Mouse (Mus musculus) G1E (cell line): ENCODE results near the gene Jph3. TPM values are rescaled to one million over a fixed set of nuclear protein-coding genes. Genes with fewer than 3 reads are reported as not detected.

Experiments
- ATAC-seq: 2 replicates; pipeline ENCODE4 v1.8.0; 2016; ENCODE audit warnings: mild to moderate bottlenecking; ENCODE audit not compliant: insufficient number of reproducible peaks, poor library complexity, low FRiP score, severe bottlenecking; ENCODE audit errors: extremely low read depth
- DNase-seq: peaks from one replicate; pipeline ENCODE4 v3.0.0; 2012; ENCODE audit warnings: low spot score
- H3K27me3 ChIP-seq: 2 replicates; pipeline ENCODE4 v1.6.1; 2012; ENCODE audit warnings: mild to moderate bottlenecking, low read length, inconsistent platforms; ENCODE audit not compliant: insufficient read depth
- H3K36me3 ChIP-seq: replicated peaks from 2 replicates; pipeline ENCODE3; 2012; ENCODE audit warnings: mild to moderate bottlenecking, inconsistent platforms
- H3K4me1 ChIP-seq: 2 replicates; pipeline ENCODE4 v1.6.1; 2012; ENCODE audit warnings: low read depth, low read length, inconsistent platforms, mixed read lengths; ENCODE audit not compliant: insufficient read depth
- H3K4me3 ChIP-seq: 2 replicates; pipeline ENCODE4 v1.5.1; 2012; ENCODE audit warnings: low read depth, mild to moderate bottlenecking, inconsistent platforms, low read length, moderate library complexity, mixed read lengths
- H3K9me3 ChIP-seq: replicated peaks from 2 replicates; pipeline ENCODE4 v1.6.1; 2012; ENCODE audit warnings: inconsistent platforms
- CTCF ChIP-seq: IDR thresholded peaks from 2 replicates; pipeline ENCODE4 v1.5.1; 2012; ENCODE audit warnings: low read depth, low read length, inconsistent platforms, mixed read lengths
- GATA1 ChIP-seq: IDR thresholded peaks from 2 replicates; pipeline ENCODE4 v1.6.1; 2012; ENCODE audit warnings: borderline replicate concordance, low read length, inconsistent platforms, mixed read lengths
- GATA2 ChIP-seq: IDR thresholded peaks from 2 replicates; pipeline ENCODE4 v1.6.1; 2012; ENCODE audit warnings: low read depth, low read length, inconsistent platforms, borderline replicate concordance
- POLR2AphosphoS5 ChIP-seq: IDR thresholded peaks from 2 replicates; pipeline ENCODE4 v1.6.1; 2012; ENCODE audit warnings: low read depth, low read length, inconsistent platforms; ENCODE audit not compliant: insufficient replicate concordance
- TAL1 ChIP-seq: conservative IDR thresholded peaks from 2 replicates; pipeline ENCODE4 v1.6.1; 2012; ENCODE audit warnings: low read depth, low read length, inconsistent platforms, mixed read lengths
- polyA plus RNA-seq: library from polyadenylated mRNA; stranded (reverse); fragments of >175 nt; gene quantifications from 2 replicates; pipeline ENCODE4 v1.2.3, GENCODE M21; 2012
- total RNA-seq, 2 experiments: library from RNA; stranded (forward) in 1 of 2; stranded (reverse) in 1 of 2; fragments of 200-1000 nt in 1 of 2; fragments of >200 nt in 1 of 2; fragmentation: Nextera tagmentation in 1 of 2; gene quantifications; 2 replicates each; pipeline ENCODE4 v1.2.3; 2014 to 2017

The Jph3 gene
- total and polyA plus RNA-seq, 3 experiments: 3.3 TPM; not detected in 2

DNA sequence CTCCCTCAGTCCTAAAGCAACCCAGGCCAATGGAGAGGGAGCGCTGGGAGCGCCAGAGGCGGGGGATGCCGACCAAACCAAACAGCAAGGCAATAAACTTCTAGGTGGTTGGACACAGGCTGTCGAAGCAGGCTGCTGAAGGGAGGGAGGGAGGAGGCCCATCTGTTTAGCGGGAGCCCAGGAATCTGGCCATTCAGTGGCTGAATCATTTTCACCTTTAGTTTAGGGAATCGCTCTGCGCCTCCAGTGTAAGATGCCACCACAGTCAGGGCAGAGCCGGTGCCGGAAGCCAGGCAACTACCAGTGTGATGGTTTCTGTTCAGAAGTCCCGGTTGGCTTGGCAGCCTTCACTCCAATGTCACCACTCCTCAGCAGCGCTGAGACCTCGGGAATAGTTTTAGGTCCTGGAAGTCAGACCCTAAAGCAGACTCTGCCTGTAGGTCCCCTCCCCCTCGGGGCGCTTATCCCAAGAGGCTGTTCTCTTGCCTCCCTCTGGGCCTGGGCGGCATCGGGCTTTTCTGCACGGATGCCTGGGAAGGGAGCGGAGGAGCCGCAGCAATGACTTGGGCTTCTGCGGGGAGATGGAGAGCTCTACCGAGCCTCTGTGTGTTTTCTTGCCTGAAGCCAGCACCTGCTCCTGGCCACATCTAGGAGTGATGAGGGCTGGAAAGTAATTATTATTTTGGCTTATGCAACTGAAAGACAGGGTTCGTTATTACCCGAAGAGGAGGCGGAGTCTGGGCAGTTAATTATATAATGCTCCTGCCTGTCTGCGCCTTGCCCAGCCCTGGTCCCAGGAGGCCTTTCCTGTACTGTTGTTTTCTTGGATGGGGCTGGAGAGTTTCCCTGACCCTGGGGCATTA, 2.3 kb downstream of the Jph3 start:
- Histone ChIP-seq H3K36me3 (no peaks in the 10 kb centered on the region), H3K27me3 (peaks cover 2% of the 10 kb centered on the region; the same call in 1 of the 2 replicates), H3K4me1 (no peaks in the 10 kb centered on the region), H3K9me3 (peaks cover 62% of the 10 kb centered on the region), H3K4me3 (no peak overlapping the region)
- TF ChIP-seq GATA1 (no peak), POLR2AphosphoS5 (no peak)
- ATAC-seq: no peak
- no peak for DNase-seq

DNA sequence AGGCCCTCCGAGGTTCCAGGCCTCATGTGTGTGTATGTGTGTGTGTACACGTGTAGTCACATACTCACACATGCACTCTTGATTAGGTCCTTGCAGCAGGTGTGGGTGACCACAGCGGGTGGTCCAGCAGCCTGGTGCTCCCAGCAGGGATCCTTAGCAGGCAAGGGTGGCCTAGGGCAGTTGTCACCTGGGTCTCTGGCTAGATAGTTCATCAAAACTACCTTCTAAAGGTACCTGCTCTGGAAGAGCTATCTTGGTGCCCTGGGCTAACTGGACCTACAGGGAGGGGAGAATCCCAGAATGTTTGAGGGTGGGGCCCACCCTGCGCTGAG, 2.9 kb downstream of the Jph3 start:
- Histone ChIP-seq H3K4me1 (no peaks in the 10 kb centered on the region), H3K27me3 (peaks cover 2% of the 10 kb centered on the region; the same call in 1 of the 2 replicates), H3K9me3 (peaks cover 64% of the 10 kb centered on the region), H3K36me3 (no peaks in the 10 kb centered on the region), H3K4me3 (no peak overlapping the region)
- TF ChIP-seq TAL1: no peak
- no peak for TF ChIP-seq CTCF
- no peak for TF ChIP-seq GATA2
- no peak for DNase-seq
- ATAC-seq: no peak

DNA sequence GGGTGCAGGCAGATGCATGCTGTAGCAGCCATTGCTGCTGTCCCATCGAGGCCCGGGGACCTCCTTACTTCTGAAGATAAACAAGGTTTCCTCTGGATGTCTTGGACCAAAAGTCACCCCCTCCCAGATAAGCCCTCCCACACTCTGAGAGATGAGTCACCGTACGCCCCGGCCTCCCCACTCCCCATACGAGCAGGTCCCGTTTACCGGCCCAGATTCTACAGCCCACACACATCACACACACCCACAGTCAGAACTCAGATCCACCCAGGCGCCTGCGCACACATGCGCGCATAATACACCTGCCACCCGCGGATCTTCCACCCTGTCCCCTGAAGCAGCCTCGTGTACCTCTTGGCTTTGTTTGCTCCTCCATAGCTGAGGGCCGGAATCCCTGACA, 4.8 kb downstream of the Jph3 start:
- Histone ChIP-seq H3K4me1 (no peaks in the 10 kb centered on the region), H3K9me3 (peaks cover 62% of the 10 kb centered on the region), H3K36me3 (no peaks in the 10 kb centered on the region), H3K27me3 (no peaks in the 10 kb centered on the region; the same call in 1 of the 2 replicates), H3K4me3 (no peak overlapping the region)
- DNase-seq: no peak
- no peak for ATAC-seq
- TF ChIP-seq TAL1: no peak
- no peak for TF ChIP-seq GATA2
- no peak for TF ChIP-seq POLR2AphosphoS5
- no peak for TF ChIP-seq GATA1

DNA sequence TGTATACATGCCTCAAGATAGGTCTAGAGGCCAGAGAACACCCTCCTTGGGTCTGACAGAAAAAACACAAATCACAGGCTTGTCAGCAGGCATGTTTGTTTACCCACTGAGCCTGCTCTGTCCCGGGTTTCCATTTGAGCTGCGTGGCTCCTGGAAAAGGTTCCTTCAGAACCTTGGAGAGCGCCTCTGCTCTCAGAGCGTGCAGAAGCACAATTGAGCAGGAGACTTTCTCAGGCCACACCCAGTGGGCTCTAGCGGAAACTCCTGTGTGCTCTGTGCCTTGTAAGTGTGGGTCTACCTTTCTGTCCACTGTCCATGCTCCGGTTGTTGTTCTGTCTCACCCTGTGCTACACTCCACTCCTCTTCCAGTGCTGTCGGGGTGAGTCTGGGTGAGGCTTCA, 6.8 kb downstream of the Jph3 start:
- Histone ChIP-seq H3K36me3 (no peaks in the 10 kb centered on the region), H3K4me1 (no peaks in the 10 kb centered on the region), H3K9me3 (peaks cover 49% of the 10 kb centered on the region), H3K4me3 (no peak overlapping the region), H3K27me3 (no peaks in the 10 kb centered on the region)
- ATAC-seq: no peak
- TF ChIP-seq GATA2 (no peak), CTCF (no peak), GATA1 (no peak), POLR2AphosphoS5 (no peak), TAL1 (no peak)
- DNase-seq: no peak

DNA sequence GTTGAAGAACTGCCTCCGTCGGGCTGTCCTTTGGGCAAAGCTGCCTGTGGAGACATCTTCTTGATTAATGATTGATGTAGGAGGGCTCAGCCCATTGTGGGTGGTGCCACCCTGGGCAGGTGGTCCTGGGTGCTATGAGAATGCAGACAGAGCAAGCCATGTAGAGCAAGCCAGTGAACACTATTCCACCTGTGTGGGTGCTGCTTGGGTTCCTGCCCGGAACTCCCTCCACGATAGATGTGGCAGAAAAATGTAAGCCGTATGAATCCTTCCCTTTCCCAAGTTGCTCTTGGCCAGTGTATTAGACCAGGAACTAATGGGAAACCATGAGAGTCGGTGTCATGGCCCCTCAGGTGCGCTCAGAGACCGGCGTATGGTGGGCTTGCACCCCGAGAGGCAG, 11.3 kb downstream of the Jph3 start:
- no peak for TF ChIP-seq GATA2
- TF ChIP-seq TAL1: no peak
- no peak for TF ChIP-seq CTCF
- TF ChIP-seq GATA1: no peak
- TF ChIP-seq POLR2AphosphoS5: no peak
- no peak for ATAC-seq
- no peaks in the 10 kb centered on the region for H3K27me3 ChIP-seq

DNA sequence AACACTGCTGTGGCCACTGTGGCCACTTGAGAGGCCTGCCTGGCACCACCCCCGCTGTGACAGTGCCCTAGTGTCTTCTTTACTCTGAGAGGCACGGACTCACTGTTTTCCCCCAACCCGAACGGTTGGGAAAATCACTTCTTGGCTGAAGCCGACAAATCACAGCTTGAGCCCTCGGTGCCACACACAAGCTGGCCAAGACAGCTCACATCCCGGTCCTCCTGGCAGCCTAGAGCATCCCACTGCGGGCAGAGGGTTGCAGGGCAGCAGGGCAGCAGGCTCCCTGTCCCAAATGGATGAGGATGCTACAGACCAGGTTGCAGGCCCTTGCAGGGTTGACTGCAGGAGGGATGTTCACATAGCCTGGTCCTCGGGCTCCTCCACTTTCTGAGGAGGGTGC, 20.1 kb downstream of the Jph3 start:
- TF ChIP-seq CTCF (no peak), TAL1 (no peak), POLR2AphosphoS5 (no peak), GATA1 (no peak), GATA2 (no peak)
- H3K36me3 ChIP-seq: no peaks in the 10 kb centered on the region
- H3K9me3 ChIP-seq: peaks cover 28% of the 10 kb centered on the region
- H3K4me3 ChIP-seq: no peak overlapping the region
- no peak for DNase-seq
- no peaks in the 10 kb centered on the region; the same call in 1 of the 2 replicates for H3K27me3 ChIP-seq
- ATAC-seq: no peak
- H3K4me1 ChIP-seq: no peaks in the 10 kb centered on the region; the same call in 1 of the 2 replicates

More for the DNA sequence above, 11.3 kb downstream of the Jph3 start:
- Histone ChIP-seq H3K9me3 (peaks cover 33% of the 10 kb centered on the region), H3K4me3 (no peak overlapping the region), H3K36me3 (no peaks in the 10 kb centered on the region), H3K4me1 (no peaks in the 10 kb centered on the region)
- DNase-seq: no peak
